Mouse (Mus musculus): ENCODE measurements around the gene Taz.

DNA sequence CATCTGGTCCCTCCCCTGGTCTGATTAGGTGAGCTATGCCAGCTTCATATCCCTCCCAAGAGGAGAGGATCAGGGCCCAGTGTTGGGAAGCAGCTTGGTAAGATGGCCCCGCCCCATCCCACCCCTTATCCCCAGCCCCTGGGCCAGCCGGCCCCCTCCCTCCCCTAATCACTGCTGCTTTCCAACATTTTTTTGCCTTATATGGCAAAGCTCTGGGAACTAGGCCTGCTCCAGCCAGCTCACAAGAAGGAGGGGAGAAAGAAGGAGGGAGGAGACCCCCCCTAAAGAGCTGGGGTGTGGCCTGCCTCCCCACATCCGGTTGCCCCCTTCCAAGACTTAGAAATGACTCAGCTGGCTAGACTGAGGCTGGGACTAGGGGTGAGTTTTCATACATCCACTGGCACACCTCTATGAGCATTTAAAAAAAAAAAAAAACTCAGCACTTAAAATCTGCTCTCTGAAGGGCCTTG is 37.1 kb upstream of the Taz start:
- TF ChIP-seq CTCF (IDR thresholded peaks at IDR 0.05 in 2 of 3, conservative IDR thresholded peaks at IDR 0.05 in 1 of 3; ENCODE audit: control insufficient read depth in 1 of 3, insufficient read depth in 1 of 3, low read depth in 2 of 3, low read length in 3 of 3, poor library complexity in 1 of 3, severe bottlenecking in 1 of 3) (no peak), POLR2A (IDR thresholded peaks at IDR 0.05; ENCODE audit: control insufficient read depth in 1 of 2, insufficient read depth in 1 of 2, low read depth in 1 of 2, low read length in 2 of 2, poor library complexity in 1 of 2) (no peak), NRF1 (IDR thresholded peaks at IDR 0.05; ENCODE audit: insufficient read depth, low read depth, low read length, poor library complexity, severe bottlenecking) (no peak), MAX (IDR thresholded peaks at IDR 0.05; ENCODE audit: low read length) (no peak), MEF2A (IDR thresholded peaks at IDR 0.05; ENCODE audit: extremely low read depth, insufficient replicate concordance, low read depth, low read length, poor library complexity, severe bottlenecking) (no peak), HCFC1 (IDR thresholded peaks at IDR 0.05; ENCODE audit: low read depth, low read length) (no peak), TCF12 (IDR thresholded peaks at IDR 0.05; ENCODE audit: low read depth, low read length) (no peak), EP300 (IDR thresholded peaks at IDR 0.05; ENCODE audit: low read depth in 1 of 2, low read length in 2 of 2) (peak in 1 of 2 experiments; percentile 40; a peak in 2 of 4 replicates), RCOR1 (IDR thresholded peaks at IDR 0.05; ENCODE audit: low read depth, low read length) (no peak), ZC3H11A (IDR thresholded peaks at IDR 0.05; ENCODE audit: low read depth, low read length) (no peak)
